Mouse (Mus musculus) layer of hippocampus, postnatal 10 days (tissue): ENCODE measurements at regions not wholly inside any gene's neighbourhood (a gene's known extent, or its start where the extent isn't known, plus 50 kb on each side); places are given as distances from the start of the nearest gene placed in this dataset.

Experiments
- DNase-seq, 2 experiments: peaks; one replicate each; pipeline ENCODE4 v3.0.0; 2021; ENCODE audit warnings: low spot score in 2 of 2

DNA sequence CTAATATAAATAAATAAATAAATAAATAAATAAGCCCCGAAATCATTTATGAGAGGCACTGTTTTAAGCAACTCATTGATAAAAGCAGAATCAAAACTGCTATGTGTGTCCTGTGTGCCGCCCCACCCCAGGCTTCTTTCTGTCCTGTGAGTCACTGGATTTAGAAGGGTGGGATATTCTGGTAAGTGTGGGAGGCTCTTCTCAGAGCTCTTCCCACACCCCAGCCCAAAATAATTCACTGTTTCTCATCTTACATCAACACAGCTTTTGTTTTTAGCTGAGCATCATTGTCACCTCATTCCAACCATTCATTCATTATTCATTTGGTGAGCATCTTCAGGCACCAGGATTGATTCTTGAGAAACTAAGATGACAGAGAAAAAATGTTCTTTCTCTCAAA lies 118.4 kb downstream of the Barx2 start:
- no peak for DNase-seq

DNA sequence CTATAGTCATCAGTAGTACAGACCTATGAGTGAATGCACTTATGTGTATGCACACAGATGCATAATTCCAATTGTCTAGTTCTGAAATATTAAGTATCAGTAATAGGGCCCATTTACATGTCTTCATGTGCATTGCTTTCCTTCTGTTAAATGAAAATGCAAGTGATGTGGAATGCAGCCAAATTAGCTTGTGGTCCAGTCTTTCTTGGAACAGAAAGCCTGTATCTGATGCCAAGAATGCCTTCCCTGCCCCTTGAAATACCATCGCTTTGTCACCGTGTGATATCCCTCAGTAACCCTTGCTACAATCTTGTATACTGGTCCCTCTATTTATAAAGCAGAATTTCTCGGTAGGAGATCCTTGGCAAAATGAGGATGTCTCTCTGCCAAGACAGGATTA lies 137.3 kb downstream of the Barx2 start:
- no peak for DNase-seq

DNA sequence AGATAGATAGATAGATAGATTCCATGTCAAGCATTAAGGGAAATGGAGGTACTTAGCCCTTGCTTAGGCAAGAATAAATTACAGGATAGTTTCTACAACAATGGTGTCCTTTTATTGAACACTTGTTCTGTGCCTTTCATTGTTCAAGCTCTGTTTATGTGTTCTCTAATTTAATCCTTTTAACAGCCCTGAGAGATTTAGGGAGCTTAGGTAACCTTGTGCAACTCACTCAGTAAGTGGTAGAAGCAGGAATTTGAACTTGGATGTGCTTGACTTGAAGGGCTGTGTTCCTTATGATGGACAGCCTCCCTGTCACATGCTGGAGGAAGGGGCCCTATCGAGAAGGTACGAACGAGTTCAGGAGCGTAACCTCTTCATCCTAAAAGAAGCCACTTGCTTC lies 147.9 kb downstream of the Barx2 start:
- no peak for DNase-seq

DNA sequence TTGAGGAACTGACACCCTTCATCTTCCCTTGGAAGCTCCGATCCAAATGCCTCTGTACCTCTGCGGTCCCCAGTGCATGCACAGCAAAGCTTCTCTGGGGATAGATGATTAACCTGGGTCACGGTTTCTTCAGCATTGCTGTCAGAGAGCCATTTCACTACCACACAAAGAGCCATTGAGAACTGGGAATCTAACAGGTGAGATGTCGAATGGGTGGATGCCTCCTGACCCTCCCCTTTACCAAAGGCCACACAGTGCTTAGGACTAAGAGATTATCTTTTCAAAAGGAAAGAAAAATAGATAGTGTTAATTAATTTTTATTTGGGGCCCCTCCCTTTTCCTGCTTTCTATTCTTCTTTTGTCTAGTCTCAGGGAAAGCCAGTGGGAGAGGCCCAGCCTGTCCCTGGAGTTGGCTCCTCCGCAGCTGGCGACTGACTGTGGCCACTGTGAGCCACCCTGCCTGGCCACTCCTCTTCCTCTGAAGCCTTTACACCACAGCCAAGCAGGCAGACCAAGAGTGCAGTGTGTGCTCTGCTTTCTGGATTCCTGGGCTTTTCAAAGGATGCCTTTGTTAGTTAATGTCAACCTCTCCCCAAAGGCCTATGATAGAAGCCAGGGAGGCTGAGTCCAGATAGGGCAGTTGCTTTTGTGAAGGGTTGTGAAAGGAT lies 155.2 kb downstream of the Barx2 start:
- no peak for DNase-seq

DNA sequence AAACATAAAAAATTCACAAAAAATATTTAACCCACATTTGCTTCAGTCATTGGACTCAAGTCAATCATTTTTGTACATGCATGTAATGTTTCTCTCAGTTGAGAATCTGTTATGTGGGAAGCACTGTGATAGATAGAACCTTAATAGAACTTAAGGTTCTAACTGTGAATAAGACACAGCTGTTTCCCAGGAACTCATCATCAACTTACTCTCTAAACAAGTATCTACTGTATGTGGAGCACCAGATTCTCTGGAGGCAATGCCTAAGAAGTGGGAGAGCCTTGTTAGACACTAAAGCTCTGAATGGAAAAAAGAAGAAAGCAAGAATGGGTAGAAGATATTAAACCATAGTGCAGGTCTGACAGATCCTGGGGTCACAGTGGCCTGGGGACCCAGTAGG lies 182.8 kb downstream of the Barx2 start:
- no peak for DNase-seq

DNA sequence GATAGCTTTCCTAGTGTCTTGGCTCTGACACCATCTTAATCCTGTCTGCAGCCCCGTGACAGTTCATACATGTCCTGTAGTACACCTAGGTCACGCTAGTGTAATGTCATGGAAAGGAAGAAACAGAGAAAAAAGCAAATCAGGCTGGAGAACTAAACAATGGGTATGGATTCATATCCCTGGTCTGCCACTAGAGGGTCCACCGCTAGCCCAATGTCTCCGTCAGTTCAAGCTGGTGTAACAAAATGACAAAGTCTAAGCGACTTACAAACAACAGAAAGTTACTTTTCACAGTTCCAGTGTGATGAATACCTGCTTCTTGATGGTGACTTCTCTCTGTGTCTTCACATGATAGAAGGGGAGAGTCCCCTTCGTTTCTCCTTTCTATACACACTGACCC lies 194.0 kb downstream of the Barx2 start:
- DNase-seq = no peak

DNA sequence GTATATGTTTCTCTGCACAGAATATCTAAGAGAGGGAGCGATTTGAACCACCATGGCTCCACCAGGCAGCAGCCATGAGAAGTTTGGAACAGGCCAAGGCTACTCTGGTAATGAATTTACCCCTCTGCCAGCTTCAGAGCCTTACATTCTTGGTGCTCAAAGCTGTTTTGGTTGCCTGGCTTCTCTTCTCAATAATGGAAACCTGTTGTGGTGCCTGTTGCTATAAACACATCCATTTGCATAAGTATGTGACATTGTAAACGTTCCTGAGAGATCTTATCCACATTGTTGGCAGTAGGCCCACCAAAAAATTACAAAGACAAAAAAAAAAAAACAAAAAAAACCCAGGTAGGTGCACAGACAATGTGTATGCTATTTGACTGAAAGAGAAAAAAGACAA lies 203.2 kb downstream of the Barx2 start:
- no peak for DNase-seq

DNA sequence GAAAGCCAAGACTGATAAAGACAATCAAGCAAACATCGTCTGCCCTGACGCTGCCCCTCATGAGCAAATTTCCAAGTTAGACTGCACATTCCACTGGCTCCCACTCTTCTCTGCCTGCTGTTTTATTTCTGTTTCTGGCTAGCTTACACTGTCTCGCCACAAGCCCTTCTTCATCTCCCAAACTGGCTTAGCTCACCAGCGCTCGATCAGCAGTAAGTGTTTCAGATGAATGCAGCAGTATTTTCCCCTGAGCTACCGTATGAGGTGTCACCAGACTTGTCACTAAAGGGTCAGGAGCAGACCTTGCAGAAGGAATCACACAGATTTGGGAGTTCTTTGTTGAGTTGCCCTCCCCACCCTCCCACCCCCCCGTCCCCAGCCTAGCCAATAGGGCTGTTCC lies 206.6 kb downstream of the Barx2 start:
- no peak for DNase-seq

DNA sequence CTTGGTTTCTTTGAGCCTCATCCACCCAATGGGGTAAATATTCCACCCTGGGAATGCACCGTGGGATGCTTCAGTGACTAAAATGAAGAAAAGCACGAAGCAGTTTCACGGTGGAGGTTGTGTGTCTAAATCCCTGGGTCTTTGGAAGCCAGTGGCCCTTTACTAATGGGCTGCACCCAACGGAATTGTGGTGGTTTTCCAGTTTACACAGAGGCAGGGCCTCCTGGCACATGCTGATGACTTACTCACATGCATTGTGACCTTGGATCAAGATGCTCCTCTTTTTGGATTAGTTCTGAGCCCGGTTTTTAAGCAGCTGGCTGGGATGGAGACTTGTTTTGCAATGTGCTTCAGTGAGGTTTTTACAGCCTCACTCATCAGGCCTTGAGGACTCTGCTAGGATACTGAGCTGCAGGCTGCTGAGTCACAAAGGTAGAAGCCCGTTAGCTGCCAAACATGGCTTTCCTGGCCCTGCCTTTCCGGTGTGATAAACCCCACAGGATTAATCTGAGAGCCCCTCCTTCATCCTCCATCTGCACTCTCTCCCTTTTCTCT lies 222.3 kb downstream of the Barx2 start:
- DNase-seq = no peak

DNA sequence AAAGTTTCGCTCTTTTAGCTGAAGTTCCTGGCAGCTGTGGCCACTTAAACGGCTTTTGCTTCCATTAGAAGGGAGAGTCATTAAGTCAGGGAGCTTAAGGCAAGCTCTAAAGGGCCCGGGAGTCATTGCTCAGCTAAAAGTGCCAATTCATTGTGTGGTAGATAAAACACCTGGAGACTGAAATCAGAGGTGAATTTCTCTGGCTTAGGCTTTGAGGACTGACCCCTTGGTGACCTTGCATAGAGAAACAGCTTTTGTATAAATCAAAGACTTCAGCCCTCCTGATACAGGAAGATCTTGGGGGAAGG lies 224.1 kb upstream of the Tmem45b start:
- no peak for DNase-seq

DNA sequence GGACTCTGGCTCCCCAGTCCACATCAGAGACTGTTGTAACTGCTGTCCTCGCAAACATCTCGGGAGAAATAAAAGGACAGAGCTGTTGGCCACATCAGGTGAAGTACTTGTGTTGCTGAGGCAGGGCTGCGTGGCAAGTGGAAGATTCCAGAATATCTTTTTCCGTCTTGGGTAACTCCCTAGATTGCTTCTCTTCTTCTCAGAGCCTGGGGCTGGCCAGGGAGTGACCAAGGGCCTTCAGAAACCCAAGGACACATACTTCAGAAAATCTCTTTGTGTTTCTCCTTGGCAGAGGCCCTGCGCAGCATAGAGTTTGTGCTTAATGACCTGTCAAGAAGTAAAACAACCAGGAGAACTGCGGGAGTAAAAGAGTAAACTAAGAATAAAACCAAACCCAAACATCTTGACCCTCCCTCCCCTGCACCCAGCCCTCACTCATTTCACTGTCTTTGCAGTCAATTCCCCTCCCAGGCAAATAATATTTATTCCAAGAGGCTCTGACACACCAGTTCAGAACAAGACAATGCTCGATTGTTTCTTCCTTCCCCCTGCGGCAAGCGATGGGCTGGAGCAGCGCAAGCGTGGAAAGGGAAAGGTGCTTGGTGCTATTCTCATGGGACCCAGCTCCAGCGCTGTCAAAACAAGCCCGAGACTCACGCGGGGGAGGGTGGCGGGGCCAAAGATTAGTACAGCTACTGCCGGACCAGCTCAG lies 223.6 kb upstream of the Tmem45b start:
- DNase-seq = no peak

DNA sequence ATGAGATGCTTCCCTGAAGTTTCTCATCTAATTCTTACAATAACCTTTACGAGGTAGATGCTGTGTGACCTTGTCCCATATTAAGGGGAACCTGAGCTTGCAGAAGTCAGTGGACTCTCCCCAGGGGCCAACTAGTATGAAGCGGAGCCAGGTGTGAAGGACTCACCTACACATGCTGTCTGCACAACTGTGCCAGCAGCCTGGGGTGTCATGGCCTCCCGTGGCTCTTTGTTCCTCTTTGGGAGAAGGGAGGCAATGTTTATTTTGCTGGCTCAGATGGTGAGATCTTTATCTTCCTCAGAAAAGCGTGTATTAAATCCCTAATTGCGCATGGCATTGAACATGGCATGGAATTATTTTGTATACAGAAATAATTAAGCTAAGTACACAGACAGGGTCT lies 222.2 kb upstream of the Tmem45b start:
- no peak for DNase-seq

DNA sequence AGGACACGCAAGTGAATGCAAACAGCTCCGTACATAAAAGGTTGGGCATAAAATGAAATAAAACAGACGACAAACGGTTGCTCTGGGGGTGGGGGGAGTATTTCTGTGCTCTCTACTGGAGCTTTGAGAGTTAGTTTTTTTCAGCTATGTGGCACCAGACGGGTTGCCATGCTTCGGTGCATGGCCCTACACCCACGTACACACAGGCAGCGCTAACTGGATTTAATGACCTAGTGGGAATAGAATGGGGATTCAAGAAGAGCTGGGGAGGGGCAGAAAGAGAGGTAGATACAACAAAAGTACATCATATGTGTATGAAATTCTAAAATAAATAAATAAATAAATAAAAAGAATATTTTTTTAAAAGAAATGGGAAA lies 220.5 kb upstream of the Tmem45b start:
- peak in 1 of 2 experiments; percentile 14 for DNase-seq

DNA sequence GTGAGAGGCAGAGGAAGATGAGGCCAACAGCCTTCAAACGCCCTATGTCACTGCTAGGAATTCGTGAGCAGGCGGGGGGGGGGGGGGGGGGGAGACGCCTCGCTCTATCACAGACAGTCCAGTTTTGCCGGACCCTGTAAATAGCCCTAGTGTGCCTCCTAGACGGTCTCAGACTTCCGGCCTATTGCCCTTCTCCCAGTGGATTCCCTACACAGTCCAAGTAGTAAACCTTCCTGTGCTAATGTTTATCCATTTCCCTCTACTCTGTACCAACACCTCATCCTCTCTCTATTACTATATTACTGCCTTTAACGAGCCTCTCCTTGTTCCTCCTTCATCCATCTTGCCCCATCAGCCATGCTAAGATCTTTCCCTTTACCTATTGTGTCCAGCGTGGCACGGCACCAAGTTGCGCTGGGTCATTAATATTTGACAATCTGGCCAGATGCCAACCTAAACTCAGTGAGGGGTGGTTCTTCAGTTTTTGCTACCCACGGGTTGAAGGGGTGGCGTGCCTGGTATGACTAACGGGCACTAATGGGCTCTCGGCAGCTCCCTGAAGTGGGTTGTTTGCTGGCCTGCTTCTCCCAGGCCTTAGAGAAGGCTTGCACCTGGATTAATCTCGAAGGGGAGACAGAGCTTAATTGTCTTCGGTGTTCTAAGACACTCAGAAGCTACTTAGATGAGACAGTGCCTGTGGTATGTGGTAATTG lies 220.0 kb upstream of the Tmem45b start:
- peak in 1 of 2 experiments; percentile 17 for DNase-seq

DNA sequence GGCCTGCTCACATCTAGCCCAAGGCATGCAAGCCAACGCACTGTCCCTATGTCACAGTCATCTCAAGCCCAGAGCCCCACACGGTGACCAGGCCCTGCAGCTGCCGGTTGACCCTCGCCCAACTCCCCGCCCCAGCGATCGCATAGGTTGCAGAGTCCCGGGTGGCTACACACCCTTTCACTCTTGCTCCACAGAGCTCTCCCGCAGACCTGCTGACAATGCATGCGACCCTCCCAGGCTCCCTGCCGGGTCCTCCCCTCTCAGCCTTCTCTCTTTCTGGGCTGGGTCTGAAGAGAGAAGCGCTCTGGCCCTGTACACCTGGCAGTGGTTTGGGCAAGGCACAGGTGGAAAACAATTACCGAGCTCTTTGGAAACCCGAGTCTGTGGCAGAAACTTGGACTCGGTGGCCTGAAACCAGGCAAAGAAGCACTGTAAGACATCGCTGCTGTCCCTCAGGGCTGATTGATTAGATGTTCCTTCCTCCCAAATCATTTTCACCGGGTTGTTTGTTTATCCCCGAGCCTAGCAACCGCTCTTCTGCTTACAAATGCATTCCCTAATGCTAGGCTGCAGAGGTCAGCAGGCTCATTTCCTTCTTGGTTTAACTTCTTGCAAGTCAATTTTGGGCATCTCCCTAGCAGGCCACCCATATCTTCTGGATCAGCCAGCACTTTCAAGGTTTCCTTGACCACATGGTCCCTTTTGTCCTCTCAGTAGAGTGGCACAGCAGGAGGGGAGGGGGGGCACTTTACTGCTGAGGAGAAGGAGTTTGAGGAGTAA lies 219.2 kb upstream of the Tmem45b start:
- DNase-seq = no peak

DNA sequence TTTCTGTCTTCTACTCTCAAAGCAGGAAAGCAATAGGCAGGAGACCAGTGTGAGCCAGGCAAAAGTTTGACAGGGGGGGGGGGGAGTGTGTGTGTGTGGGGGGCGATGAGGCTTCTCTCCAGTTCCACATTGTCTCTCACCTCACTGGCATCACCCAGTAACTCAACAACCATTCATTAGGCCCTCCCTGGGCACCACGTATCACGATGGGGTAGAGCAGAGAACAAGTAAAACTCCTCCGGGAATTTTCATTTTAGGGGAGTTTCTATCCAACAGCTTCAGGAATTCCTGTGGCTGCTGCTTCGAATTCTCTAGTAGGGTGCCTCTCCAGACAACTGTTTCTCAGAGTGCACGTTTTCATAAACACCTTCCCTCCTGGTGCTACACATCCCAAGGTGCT lies 218.6 kb upstream of the Tmem45b start:
- no peak for DNase-seq

DNA sequence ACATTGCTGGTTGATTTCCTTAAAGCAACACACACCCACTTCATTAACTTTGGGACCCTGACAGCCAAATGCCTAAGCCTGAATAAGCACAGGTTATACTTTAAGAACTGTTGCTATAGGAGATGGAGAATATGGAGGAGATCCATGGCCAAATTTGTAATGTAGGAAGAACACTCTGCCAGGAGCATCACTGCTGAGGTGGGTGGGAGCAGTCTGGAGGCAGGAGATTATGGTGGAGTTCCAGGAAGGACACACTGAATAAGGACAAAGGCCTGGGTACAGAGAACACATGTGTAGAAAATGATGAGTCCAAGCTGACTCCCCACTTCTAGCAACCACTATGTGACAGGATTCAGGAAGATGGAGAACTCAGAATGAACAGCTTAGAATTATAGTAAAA lies 212.9 kb upstream of the Tmem45b start:
- no peak for DNase-seq

DNA sequence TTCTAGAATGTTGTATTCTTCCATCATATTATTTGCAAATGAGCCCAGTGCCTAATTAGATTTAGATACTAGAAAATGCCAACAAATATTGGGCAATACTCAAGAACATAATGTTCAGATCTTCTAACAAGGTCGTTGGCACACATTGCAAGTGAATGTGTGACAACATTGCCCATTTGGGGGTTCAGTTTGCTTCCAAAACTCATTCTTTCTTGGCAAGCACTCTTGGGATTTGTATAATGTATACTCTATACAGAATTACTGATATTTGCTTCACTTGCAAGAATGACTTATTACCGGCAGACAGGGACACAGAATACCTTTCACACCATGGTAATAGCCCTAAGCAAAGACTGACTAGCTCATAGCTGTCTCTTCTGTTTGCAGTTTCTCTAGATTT lies 194.8 kb upstream of the Tmem45b start:
- no peak for DNase-seq

DNA sequence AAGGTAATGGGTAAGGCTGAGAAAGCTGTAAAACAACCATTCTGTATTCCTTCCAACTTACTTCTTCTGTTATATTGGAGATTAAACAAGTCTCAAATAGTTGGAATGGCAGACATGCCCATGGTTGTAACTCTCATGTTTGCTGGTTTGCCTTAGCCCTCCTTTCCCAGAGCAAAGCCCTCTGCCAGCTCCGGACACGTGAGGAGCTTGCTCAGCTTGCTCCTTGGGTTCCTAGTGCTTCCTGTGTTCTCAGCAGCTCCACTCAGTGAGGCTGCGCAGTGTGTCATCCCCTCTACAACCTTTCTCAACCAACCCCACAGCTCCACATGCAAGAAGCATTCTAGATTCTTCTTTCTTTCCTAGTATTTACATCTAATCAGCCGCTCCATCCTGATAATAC lies 193.3 kb upstream of the Tmem45b start:
- no peak for DNase-seq

DNA sequence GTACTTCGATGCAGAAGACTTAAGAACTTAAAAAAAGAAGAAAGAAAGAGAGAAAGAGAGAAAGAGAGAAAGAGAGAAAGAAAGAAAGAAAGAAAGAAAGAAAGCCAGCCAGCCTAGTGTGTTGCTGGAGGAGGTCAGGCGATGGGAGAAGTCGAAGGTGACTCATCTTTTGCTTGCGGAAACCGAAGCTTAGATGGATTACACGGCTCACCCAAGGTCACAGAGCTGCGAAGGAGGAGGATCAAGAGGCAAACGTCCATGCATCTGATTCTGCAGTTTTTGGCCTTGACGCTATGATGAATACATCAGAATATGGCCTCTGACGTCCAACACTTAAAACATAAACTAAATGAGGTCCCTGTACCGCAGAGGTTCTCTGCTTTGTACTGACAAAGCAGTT lies 192.4 kb upstream of the Tmem45b start:
- DNase-seq = no peak

DNA sequence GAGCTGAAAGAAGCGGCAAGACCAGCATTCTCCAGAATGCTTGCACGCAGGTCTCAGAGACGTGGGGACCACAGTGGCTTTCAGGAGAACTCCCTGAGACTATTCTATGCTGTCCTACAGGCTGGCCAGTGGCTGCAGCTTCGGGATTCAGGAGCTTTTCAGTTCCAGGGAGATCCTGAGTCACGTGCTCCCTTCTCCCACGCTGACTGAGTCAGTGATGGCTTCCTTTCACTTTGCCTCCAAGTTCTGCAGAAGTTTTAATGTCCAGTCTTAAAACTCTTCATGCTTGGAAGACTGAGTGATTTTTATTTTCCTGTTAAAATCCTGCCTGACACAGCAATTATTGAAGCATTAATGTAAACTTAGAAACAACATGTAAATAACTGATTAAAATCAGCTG lies 190.5 kb upstream of the Tmem45b start:
- DNase-seq = no peak

DNA sequence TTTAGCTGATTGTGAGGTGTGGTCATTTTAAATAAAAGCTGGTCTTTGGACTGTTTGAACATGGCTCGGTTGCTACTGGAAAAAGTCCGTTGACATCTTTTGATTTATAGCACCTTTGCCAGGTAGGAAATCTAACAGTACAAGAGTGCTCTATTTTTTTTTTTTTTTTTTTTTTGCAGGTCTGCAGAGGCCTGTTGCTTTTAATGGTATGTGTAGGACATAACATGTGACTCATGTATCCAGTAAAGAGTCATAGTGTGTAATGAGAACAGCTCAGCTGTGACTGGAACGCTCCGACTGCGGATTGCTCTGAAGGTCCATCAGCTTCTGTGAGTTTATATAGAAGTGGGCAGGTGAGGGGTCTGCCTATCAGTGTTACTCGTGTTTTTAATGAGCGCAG lies 190.0 kb upstream of the Tmem45b start:
- DNase-seq = no peak
